Mouse (Mus musculus): ENCODE data around the gene Bbs9. TPM values are rescaled to one million over a fixed set of nuclear protein-coding genes. Genes with fewer than 3 reads are reported as not detected.

Bbs9 gene
- polyA plus RNA-seq, 1 experiment, result 12.7 TPM

DNA sequence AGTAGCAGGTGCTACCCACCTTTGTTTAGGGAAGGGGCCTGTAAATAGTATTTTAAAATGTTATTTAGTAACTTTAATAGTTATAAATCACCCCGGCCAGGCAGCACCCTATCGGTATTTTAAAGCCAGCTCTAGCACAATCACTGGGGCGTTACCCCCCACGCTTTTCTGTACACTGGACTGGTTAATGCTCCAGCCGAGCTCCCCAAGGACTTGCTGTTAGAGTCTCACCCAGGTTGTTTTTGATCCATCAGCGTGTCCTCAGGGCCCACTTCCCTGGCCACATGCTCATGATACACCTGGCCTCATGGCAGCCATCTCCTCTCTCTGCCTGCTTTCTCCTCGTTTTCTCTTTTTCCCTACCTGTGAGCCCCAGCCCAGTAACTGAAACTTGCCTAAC is 301.9 kb downstream of the Bbs9 start:
- no peak for DNase-seq
- Histone ChIP-seq H3K27ac (ENCODE audit: insufficient read depth, low read depth, low read length) (no peak overlapping the region), H3K27me3 (replicated peaks; ENCODE audit: control insufficient read depth, insufficient read depth, low read length) (no peaks in the 10 kb centered on the region), H3K4me3 (ENCODE audit: insufficient read depth, low read depth, low read length) (no peak overlapping the region), H3K4me1 (ENCODE audit: control insufficient read depth, insufficient read depth, low read length) (no peaks in the 10 kb centered on the region), H3K36me3 (ENCODE audit: control insufficient read depth, insufficient read depth, low read length) (no peaks in the 10 kb centered on the region)
- 56% methylated on average over 7 of the region's 7 CpGs for WGBS
- TF ChIP-seq POLR2A (IDR thresholded peaks at IDR 0.05; ENCODE audit: low read depth, low read length) (no peak), CTCF (conservative IDR thresholded peaks at IDR 0.05; ENCODE audit: insufficient read depth, insufficient read length, low read depth, low read length) (no peak)

DNA sequence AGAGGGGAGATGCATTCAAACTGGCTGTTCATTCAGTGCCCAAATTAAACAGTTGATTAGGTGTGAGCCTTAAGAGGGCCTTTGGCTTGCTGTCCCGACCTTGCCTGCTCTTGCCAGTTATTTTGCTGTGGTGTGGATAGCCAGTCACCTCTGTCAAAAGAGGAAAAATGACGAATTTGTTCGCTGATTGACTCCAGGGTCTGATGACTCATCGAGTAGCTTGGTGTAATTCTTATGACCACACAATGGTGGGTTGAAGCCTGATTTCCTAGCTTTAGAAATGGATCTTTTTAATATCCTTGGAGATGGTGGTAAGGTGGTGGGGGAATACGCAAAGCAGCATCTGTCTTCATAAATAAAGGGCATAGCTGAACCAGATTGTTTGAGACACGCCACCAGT is 304.1 kb downstream of the Bbs9 start:
- Histone ChIP-seq H3K4me1 (ENCODE audit: control insufficient read depth, insufficient read depth, low read length) (no peaks in the 10 kb centered on the region), H3K36me3 (ENCODE audit: control insufficient read depth, insufficient read depth, low read length) (no peaks in the 10 kb centered on the region)

DNA sequence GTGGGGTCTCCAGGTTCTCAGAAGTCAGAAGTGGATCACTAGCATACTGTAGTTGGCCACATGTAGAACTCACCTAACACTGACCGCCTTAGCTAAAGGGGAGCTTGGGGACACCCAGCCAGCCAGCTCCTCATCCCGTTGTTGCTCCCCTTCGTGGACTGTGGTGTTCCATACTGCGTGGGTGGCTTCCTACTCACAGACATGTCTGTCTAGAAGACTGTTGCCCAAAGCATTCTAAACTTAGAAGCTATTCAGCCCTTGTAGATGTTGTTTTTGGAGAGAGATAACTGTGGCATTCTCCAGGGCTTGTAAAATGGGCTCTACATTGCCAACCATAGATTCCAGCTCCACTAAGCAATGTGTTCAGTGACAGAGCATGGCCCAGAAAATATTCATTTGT is 310.5 kb downstream of the Bbs9 start:
- no peak for TF ChIP-seq CTCF (conservative IDR thresholded peaks at IDR 0.05; ENCODE audit: insufficient read depth, insufficient read length, low read depth, low read length)
- no peak for TF ChIP-seq POLR2A (IDR thresholded peaks at IDR 0.05; ENCODE audit: low read depth, low read length)
- Histone ChIP-seq H3K4me1 (ENCODE audit: control insufficient read depth, insufficient read depth, low read length) (no peaks in the 10 kb centered on the region), H3K27ac (ENCODE audit: insufficient read depth, low read depth, low read length) (no peak overlapping the region), H3K27me3 (replicated peaks; ENCODE audit: control insufficient read depth, insufficient read depth, low read length) (no peaks in the 10 kb centered on the region), H3K36me3 (ENCODE audit: control insufficient read depth, insufficient read depth, low read length) (no peaks in the 10 kb centered on the region), H3K4me3 (ENCODE audit: insufficient read depth, low read depth, low read length) (no peak overlapping the region)
- WGBS, result 93% methylated on average over 4 of the region's 4 CpGs
- DNase-seq, result no peak

More for the DNA sequence above, 304.1 kb downstream of the Bbs9 start:
- TF ChIP-seq POLR2A (IDR thresholded peaks at IDR 0.05; ENCODE audit: low read depth, low read length) (no peak), CTCF (conservative IDR thresholded peaks at IDR 0.05; ENCODE audit: insufficient read depth, insufficient read length, low read depth, low read length) (no peak)
- H3K27me3 ChIP-seq (replicated peaks; ENCODE audit: control insufficient read depth, insufficient read depth, low read length), result no peaks in the 10 kb centered on the region
- no peak for DNase-seq
- 91% methylated on average over 6 of the region's 6 CpGs for WGBS
- no peak overlapping the region for H3K27ac ChIP-seq (ENCODE audit: insufficient read depth, low read depth, low read length)
- no peak overlapping the region for H3K4me3 ChIP-seq (ENCODE audit: insufficient read depth, low read depth, low read length)

DNA sequence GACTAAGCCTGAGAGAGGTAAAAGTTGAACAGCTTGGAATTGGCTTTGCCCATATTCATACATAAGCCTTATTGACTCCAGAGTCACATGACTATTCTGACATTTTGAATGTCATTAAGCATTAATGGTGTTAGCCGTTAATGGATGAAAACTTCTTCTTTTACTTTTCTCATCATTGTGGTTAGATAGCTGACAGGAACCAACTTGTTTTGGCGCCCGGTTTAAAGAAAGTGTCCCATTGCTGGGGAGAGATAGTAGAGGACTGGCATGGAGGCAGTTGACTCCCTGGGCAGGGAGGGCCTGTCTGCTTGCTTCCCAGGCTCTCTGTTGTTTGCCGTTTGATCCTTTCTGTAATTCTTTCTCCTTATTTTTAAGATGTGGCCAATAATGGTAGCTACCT is 312.9 kb downstream of the Bbs9 start:
- 96% methylated on average over 4 of the region's 4 CpGs for WGBS
- Histone ChIP-seq H3K27ac (ENCODE audit: insufficient read depth, low read depth, low read length) (no peak overlapping the region), H3K36me3 (ENCODE audit: control insufficient read depth, insufficient read depth, low read length) (no peaks in the 10 kb centered on the region), H3K4me1 (ENCODE audit: control insufficient read depth, insufficient read depth, low read length) (no peaks in the 10 kb centered on the region), H3K27me3 (replicated peaks; ENCODE audit: control insufficient read depth, insufficient read depth, low read length) (no peaks in the 10 kb centered on the region), H3K4me3 (ENCODE audit: insufficient read depth, low read depth, low read length) (no peak overlapping the region)
- TF ChIP-seq POLR2A (IDR thresholded peaks at IDR 0.05; ENCODE audit: low read depth, low read length) (no peak), CTCF (conservative IDR thresholded peaks at IDR 0.05; ENCODE audit: insufficient read depth, insufficient read length, low read depth, low read length) (no peak)
- DNase-seq, result no peak

DNA sequence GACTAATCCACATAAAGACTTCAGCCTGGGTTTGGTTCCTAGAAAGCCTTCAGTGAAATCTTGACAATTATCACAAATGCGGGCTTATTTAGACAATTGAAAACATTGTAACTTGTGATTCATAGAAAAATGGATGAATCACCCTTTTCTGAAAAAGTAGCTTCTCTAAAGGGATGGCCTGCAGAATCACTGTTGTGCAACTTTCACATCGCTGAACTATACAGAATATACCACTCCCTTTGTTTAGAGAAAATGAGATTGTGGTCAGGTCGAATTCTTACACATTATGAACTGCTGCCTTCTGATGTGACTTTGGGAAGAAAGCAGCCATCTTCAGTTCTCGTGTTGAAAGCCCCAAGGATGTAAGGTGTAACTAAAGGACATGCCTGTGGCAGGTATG is 313.3 kb downstream of the Bbs9 start:
- TF ChIP-seq CTCF (conservative IDR thresholded peaks at IDR 0.05; ENCODE audit: insufficient read depth, insufficient read length, low read depth, low read length) (no peak), POLR2A (IDR thresholded peaks at IDR 0.05; ENCODE audit: low read depth, low read length) (no peak)
- no peaks in the 10 kb centered on the region for H3K4me1 ChIP-seq (ENCODE audit: control insufficient read depth, insufficient read depth, low read length)
- no peaks in the 10 kb centered on the region for H3K36me3 ChIP-seq (ENCODE audit: control insufficient read depth, insufficient read depth, low read length)
- no peak overlapping the region for H3K4me3 ChIP-seq (ENCODE audit: insufficient read depth, low read depth, low read length)
- 92% methylated on average over 4 of the region's 4 CpGs for WGBS
- DNase-seq, result no peak
- no peaks in the 10 kb centered on the region for H3K27me3 ChIP-seq (replicated peaks; ENCODE audit: control insufficient read depth, insufficient read depth, low read length)
- H3K27ac ChIP-seq (ENCODE audit: insufficient read depth, low read depth, low read length), result no peak overlapping the region

DNA sequence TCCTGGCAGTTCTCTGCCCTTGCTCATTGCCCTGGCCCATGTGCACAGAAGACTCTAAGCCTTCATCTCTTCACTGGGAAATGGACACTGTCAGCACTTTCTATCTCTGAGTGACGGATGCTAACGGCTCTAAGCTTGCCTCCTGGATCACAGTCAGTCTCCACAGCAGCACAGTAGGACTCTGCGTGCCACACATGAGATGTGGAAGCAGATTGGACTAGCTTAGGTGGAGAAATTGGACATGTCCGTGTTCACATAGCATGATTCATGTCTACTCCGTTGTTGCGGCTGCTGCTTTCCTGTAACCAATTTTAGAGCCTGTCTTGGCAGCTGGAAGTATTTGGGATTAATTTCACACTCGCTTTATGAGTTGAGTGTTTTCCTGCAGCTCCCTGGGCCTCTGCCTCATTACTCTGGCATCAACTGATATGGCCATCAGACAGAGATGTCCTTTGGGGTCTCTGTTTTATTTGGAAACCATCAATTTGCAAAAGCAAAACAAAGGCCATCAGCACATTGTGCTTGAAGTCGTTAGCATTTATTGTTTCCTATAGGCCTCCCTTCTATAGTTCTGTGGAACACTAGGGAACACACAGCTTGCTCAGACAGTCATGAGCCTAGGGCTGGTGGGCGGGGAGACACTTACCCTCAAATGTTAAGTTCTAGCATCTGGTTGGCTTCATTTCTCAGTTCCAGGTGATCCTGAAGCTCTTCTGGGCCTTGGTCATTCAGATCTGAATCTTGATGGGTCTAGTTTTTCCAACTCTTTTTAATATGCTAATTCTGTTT is 314.1 kb downstream of the Bbs9 start:
- no peaks in the 10 kb centered on the region for H3K4me1 ChIP-seq (ENCODE audit: control insufficient read depth, insufficient read depth, low read length)
- H3K27me3 ChIP-seq (replicated peaks; ENCODE audit: control insufficient read depth, insufficient read depth, low read length), result no peaks in the 10 kb centered on the region
- TF ChIP-seq CTCF (conservative IDR thresholded peaks at IDR 0.05; ENCODE audit: insufficient read depth, insufficient read length, low read depth, low read length) (no peak), POLR2A (IDR thresholded peaks at IDR 0.05; ENCODE audit: low read depth, low read length) (no peak)
- WGBS, result 69% methylated on average over 9 of the region's 9 CpGs
- DNase-seq, result no peak
- no peak overlapping the region for H3K27ac ChIP-seq (ENCODE audit: insufficient read depth, low read depth, low read length)
- no peak overlapping the region for H3K4me3 ChIP-seq (ENCODE audit: insufficient read depth, low read depth, low read length)
- H3K36me3 ChIP-seq (ENCODE audit: control insufficient read depth, insufficient read depth, low read length), result no peaks in the 10 kb centered on the region

DNA sequence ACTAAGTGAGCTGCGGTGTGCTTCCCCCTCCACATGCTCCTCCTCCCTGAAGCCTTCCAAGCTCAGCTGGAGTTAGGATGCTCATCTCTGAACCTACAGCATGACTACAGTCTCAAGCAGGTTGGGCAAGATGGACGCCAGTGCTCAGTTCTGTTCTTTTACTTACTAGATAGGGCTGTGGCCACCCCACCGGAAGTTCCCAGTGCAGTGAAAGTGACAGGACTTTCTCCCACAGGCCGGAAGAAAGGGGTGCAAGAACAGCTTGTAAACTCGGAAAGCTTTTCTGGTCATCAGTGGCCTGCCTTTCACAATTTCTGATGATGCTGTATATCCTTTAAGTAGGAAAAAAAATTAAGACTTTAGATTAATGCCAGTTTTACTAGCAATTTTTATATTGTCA is 315.7 kb downstream of the Bbs9 start:
- 92% methylated on average over 5 of the region's 5 CpGs for WGBS
- Histone ChIP-seq H3K27ac (ENCODE audit: insufficient read depth, low read depth, low read length) (no peak overlapping the region), H3K4me1 (ENCODE audit: control insufficient read depth, insufficient read depth, low read length) (no peaks in the 10 kb centered on the region), H3K4me3 (ENCODE audit: insufficient read depth, low read depth, low read length) (no peak overlapping the region), H3K27me3 (replicated peaks; ENCODE audit: control insufficient read depth, insufficient read depth, low read length) (no peaks in the 10 kb centered on the region), H3K36me3 (ENCODE audit: control insufficient read depth, insufficient read depth, low read length) (no peaks in the 10 kb centered on the region)
- no peak for TF ChIP-seq CTCF (conservative IDR thresholded peaks at IDR 0.05; ENCODE audit: insufficient read depth, insufficient read length, low read depth, low read length)
- TF ChIP-seq POLR2A (IDR thresholded peaks at IDR 0.05; ENCODE audit: low read depth, low read length), result no peak
- no peak for DNase-seq
